Mouse (Mus musculus): ENCODE measurements at regions not wholly inside any gene's neighbourhood (a gene's known extent, or its start where the extent isn't known, plus 50 kb on each side); places are given as distances from the start of the nearest gene placed in this dataset.

DNA sequence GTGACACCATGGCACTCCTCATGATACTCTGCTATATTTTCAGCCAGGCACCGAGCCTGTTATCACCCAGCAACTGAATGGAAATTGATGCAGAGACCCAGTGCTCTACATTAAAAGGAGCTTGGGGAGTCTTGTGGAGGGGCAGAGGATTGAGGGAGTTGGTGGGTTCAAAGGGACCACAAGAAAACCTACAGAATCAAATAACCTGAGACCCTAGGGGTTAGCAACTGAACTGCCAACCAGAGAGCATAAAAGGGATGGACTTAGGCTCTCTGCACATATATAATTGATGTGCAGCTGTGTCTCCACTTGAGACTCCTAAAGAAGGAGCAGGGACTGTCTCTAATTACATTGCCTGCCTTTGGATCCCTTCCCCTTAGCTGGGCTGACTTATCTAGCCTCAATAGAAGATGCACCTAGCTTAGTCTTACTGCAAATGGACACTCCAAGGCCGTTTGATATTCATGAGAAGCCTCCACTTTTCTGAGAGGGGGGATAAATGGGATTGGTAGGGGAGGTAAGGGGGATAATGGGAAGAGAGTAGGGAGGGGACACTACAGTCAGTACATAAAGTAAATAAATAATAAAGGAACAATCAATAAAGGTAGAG, 991.1 kb downstream of the Basp1 start:
- no peak overlapping the region for H3K4me2 ChIP-seq (replicated peaks; ENCODE audit: low read depth, low read length)
- no peaks in the 10 kb centered on the region for H3K36me3 ChIP-seq (ENCODE audit: insufficient read depth, low read length)
- WGBS: 35% methylated on average over 2 of the region's 2 CpGs

GRCm38 (mm10) chr15:24419736-24420135, 993.8 kb downstream of the Basp1 start:
- DNase-seq (ENCODE audit: low spot score) (no peak), ATAC-seq (no peak)
- 60% methylated on average over 1 of the region's 1 CpGs for WGBS
- Histone ChIP-seq H3K36me3 (ENCODE audit: insufficient read depth, low read length) (no peaks in the 10 kb centered on the region), H3K27me3 (replicated peaks; ENCODE audit: insufficient read depth, low read length) (no peaks in the 10 kb centered on the region), H3K4me1 (ENCODE audit: insufficient read depth, low read depth, low read length) (no peaks in the 10 kb centered on the region), H3K27ac (ENCODE audit: low read length) (no peak overlapping the region), H3K9me3 (ENCODE audit: low read length) (no peaks in the 10 kb centered on the region), H3K4me3 (ENCODE audit: low read depth, low read length) (no peak overlapping the region), H3K4me2 (replicated peaks; ENCODE audit: low read depth, low read length) (no peak overlapping the region), H3K9ac (replicated peaks; ENCODE audit: low read depth) (no peak overlapping the region)
- no peak for TF ChIP-seq CTCF (IDR thresholded peaks at IDR 0.05)
- no peak for TF ChIP-seq EP300 (IDR thresholded peaks at IDR 0.05)

More for the DNA sequence above, 991.1 kb downstream of the Basp1 start:
- Histone ChIP-seq H3K4me3 (ENCODE audit: low read depth, low read length) (no peak overlapping the region), H3K9me3 (ENCODE audit: low read length) (no peaks in the 10 kb centered on the region), H3K27me3 (replicated peaks; ENCODE audit: insufficient read depth, low read length) (no peaks in the 10 kb centered on the region), H3K9ac (replicated peaks; ENCODE audit: low read depth) (no peak overlapping the region), H3K4me1 (ENCODE audit: insufficient read depth, low read depth, low read length) (no peaks in the 10 kb centered on the region), H3K27ac (ENCODE audit: low read length) (no peak overlapping the region)
- TF ChIP-seq EP300 (IDR thresholded peaks at IDR 0.05) (no peak), CTCF (IDR thresholded peaks at IDR 0.05) (no peak)
- ATAC-seq (no peak), DNase-seq (ENCODE audit: low spot score) (no peak)

GRCm38 (mm10) chr15:24419186-24419585, 994.4 kb downstream of the Basp1 start:
- no peak for ATAC-seq
- Histone ChIP-seq H3K9me3 (ENCODE audit: low read length) (no peaks in the 10 kb centered on the region), H3K4me2 (replicated peaks; ENCODE audit: low read depth, low read length) (no peak overlapping the region), H3K4me3 (ENCODE audit: low read depth, low read length) (no peak overlapping the region), H3K9ac (replicated peaks; ENCODE audit: low read depth) (no peak overlapping the region), H3K27me3 (replicated peaks; ENCODE audit: insufficient read depth, low read length) (no peaks in the 10 kb centered on the region), H3K4me1 (ENCODE audit: insufficient read depth, low read depth, low read length) (no peaks in the 10 kb centered on the region), H3K27ac (ENCODE audit: low read length) (no peak overlapping the region), H3K36me3 (ENCODE audit: insufficient read depth, low read length) (no peaks in the 10 kb centered on the region)
- DNase-seq (ENCODE audit: low spot score): no peak
- WGBS: 74% methylated on average over 1 of the region's 1 CpGs
- TF ChIP-seq CTCF (IDR thresholded peaks at IDR 0.05) (no peak), EP300 (IDR thresholded peaks at IDR 0.05) (no peak)

DNA sequence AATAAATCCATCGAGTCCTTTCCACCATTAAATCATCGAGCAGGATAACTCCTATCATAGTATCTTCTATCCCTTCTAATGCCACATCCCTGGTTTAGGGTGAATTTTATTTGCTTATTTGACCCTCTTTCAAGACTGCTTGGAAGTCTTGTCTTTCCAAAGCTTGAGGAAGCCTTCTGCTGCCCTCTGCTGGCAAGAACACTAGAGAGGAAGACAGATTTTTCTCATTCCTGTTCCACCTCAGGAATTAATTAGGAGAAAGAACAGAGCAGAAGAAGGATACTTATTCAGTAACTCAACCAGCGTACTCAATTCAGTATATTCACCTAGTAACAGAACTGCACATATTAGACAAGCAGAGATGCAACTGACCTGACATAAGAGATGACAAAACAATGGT, 1005.9 kb downstream of the Basp1 start:
- Histone ChIP-seq H3K36me3 (ENCODE audit: insufficient read depth, low read length) (no peaks in the 10 kb centered on the region), H3K4me3 (ENCODE audit: low read depth, low read length) (no peak overlapping the region), H3K4me2 (replicated peaks; ENCODE audit: low read depth, low read length) (no peak overlapping the region), H3K4me1 (ENCODE audit: insufficient read depth, low read depth, low read length) (no peaks in the 10 kb centered on the region), H3K9me3 (ENCODE audit: low read length) (no peaks in the 10 kb centered on the region), H3K27me3 (replicated peaks; ENCODE audit: insufficient read depth, low read length) (no peaks in the 10 kb centered on the region), H3K27ac (ENCODE audit: low read length) (no peak overlapping the region), H3K9ac (replicated peaks; ENCODE audit: low read depth) (no peak overlapping the region)
- TF ChIP-seq CTCF (IDR thresholded peaks at IDR 0.05): peak; percentile 62
- no peak for TF ChIP-seq EP300 (IDR thresholded peaks at IDR 0.05)
- no peak for ATAC-seq
- WGBS: 46% methylated on average over 3 of the region's 3 CpGs
- DNase-seq (ENCODE audit: low spot score): peak; percentile 5

DNA sequence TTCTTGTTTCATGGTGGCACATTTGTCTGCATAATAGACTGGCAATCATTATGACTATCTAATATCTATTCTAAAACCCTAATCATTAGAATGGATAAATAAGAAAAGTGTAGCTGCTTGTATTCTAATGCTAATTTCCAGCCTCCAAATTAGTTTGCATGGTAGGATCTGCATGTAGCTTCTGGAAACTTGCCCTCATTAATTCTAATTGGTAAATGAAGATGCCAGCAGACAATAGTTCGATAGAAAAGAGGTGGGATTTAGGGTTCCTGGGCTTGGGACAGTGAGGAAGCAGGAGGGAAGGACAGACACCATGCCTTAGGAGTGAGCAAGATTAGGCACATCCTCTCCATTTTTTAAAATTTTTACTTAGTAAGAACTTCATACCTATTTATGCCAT, 1008.3 kb downstream of the Basp1 start:
- Histone ChIP-seq H3K4me1 (ENCODE audit: insufficient read depth, low read depth, low read length) (no peaks in the 10 kb centered on the region), H3K9ac (replicated peaks; ENCODE audit: low read depth) (no peak overlapping the region), H3K27ac (ENCODE audit: low read length) (no peak overlapping the region), H3K4me3 (ENCODE audit: low read depth, low read length) (no peak overlapping the region), H3K27me3 (replicated peaks; ENCODE audit: insufficient read depth, low read length) (no peaks in the 10 kb centered on the region), H3K9me3 (ENCODE audit: low read length) (no peaks in the 10 kb centered on the region), H3K4me2 (replicated peaks; ENCODE audit: low read depth, low read length) (no peak overlapping the region), H3K36me3 (ENCODE audit: insufficient read depth, low read length) (no peaks in the 10 kb centered on the region)
- no peak for ATAC-seq
- 39% methylated on average over 1 of the region's 1 CpGs for WGBS
- no peak for DNase-seq (ENCODE audit: low spot score)
- TF ChIP-seq EP300 (IDR thresholded peaks at IDR 0.05) (no peak), CTCF (IDR thresholded peaks at IDR 0.05) (no peak)

DNA sequence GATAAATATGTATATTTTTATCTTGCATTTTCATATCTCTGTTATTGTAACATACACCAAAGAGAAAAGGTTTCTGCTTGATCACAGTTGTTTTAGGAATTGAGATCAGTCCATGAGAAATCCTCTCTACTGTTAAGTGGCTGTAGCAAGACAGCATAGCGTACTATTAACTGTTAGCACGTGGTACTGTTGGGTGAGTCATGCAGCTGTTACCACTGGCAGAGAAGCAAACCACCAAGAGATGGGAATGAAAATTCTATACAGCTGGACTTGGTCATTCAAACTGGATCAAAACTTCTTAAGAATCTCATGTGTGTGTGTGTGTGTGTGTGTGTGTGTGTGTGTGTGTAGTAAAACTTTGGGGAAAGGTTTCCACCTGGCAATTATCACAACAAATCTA, 1013.5 kb downstream of the Basp1 start:
- no peak for TF ChIP-seq EP300 (IDR thresholded peaks at IDR 0.05)

GRCm38 (mm10) chr15:24358398-24358797, 1055.2 kb downstream of the Basp1 start:
- no peak for TF ChIP-seq EP300 (IDR thresholded peaks at IDR 0.05)

More for the DNA sequence above, 1013.5 kb downstream of the Basp1 start:
- no peaks in the 10 kb centered on the region for H3K27me3 ChIP-seq (replicated peaks; ENCODE audit: insufficient read depth, low read length)
- H3K27ac ChIP-seq (ENCODE audit: low read length): no peak overlapping the region
- no peak overlapping the region for H3K4me2 ChIP-seq (replicated peaks; ENCODE audit: low read depth, low read length)
- ATAC-seq: no peak
- no peak for DNase-seq (ENCODE audit: low spot score)
- 64% methylated on average over 2 of the region's 2 CpGs for WGBS
- H3K4me3 ChIP-seq (ENCODE audit: low read depth, low read length): no peak overlapping the region
- no peaks in the 10 kb centered on the region for H3K9me3 ChIP-seq (ENCODE audit: low read length)
- H3K9ac ChIP-seq (replicated peaks; ENCODE audit: low read depth): no peak overlapping the region
- H3K36me3 ChIP-seq (ENCODE audit: insufficient read depth, low read length): no peaks in the 10 kb centered on the region
- H3K4me1 ChIP-seq (ENCODE audit: insufficient read depth, low read depth, low read length): no peaks in the 10 kb centered on the region

More at GRCm38 (mm10) chr15:24358398-24358797, 1055.2 kb downstream of the Basp1 start:
- H3K36me3 ChIP-seq (ENCODE audit: insufficient read depth, low read length): no peaks in the 10 kb centered on the region
- ATAC-seq (0 out of 2 replicates have a peak, but pooled peaks have one; percentile 9), DNase-seq (ENCODE audit: low spot score) (no peak)
- H3K27me3 ChIP-seq (replicated peaks; ENCODE audit: insufficient read depth, low read length): no peaks in the 10 kb centered on the region
- no peak overlapping the region for H3K9ac ChIP-seq (replicated peaks; ENCODE audit: low read depth)
- no peak overlapping the region for H3K27ac ChIP-seq (ENCODE audit: low read length)
- no peaks in the 10 kb centered on the region for H3K4me1 ChIP-seq (ENCODE audit: insufficient read depth, low read depth, low read length)
- no peaks in the 10 kb centered on the region for H3K9me3 ChIP-seq (ENCODE audit: low read length)
- no peak overlapping the region for H3K4me2 ChIP-seq (replicated peaks; ENCODE audit: low read depth, low read length)
- no peak overlapping the region for H3K4me3 ChIP-seq (ENCODE audit: low read depth, low read length)
- WGBS: 73% methylated on average over 8 of the region's 8 CpGs
